Mouse (Mus musculus) G1E (cell line): ENCODE results near the gene Slc9a9.

Source experiments
- CTCF ChIP-seq: IDR thresholded peaks from 2 replicates; pipeline ENCODE4 v1.5.1; 2012; ENCODE audit warnings: low read depth, low read length, inconsistent platforms, mixed read lengths
- GATA1 ChIP-seq: IDR thresholded peaks from 2 replicates; pipeline ENCODE4 v1.6.1; 2012; ENCODE audit warnings: borderline replicate concordance, low read length, inconsistent platforms, mixed read lengths
- GATA2 ChIP-seq: IDR thresholded peaks from 2 replicates; pipeline ENCODE4 v1.6.1; 2012; ENCODE audit warnings: low read depth, low read length, inconsistent platforms, borderline replicate concordance

GRCm38 (mm10) chr9:95193672-95194071, 524.0 kb downstream of the Slc9a9 start:
- TF ChIP-seq CTCF (no peak), GATA1 (no peak), GATA2 (no peak)
